Mouse (Mus musculus): Measurements from ENCODE around the gene Prkcq. TPM values are rescaled to one million over a fixed set of nuclear protein-coding genes. Genes with fewer than 3 reads are reported as not detected.

The Prkcq gene
- polyA plus RNA-seq, 1 experiment from 2014 or later: 3.1 TPM

GRCm38 (mm10) chr2:11231118-11231517 is 59.2 kb downstream of the Prkcq start:
- WGBS: 56% methylated on average over 3 of the region's 3 CpGs
- Histone ChIP-seq H3K4me1 (no peaks in the 10 kb centered on the region), H3K9me3 (no peaks in the 10 kb centered on the region), H3K36me3 (no peaks in the 10 kb centered on the region), H3K4me3 (no peak overlapping the region), H3K9ac (no peak overlapping the region), H3K27ac (no peak overlapping the region), H3K4me2 (no peak overlapping the region), H3K27me3 (no peaks in the 10 kb centered on the region)
- no peak for ATAC-seq (ENCODE audit: borderline replicate concordance, extremely low read depth, low FRiP score, low TSS enrichment)

- no peak overlapping the region for H3K9ac ChIP-seq
- H3K4me3 ChIP-seq: no peak overlapping the region
- H3K27ac ChIP-seq: no peak overlapping the region
- no peaks in the 10 kb centered on the region for H3K9me3 ChIP-seq
- no peak overlapping the region for H3K4me2 ChIP-seq
- no peaks in the 10 kb centered on the region for H3K36me3 ChIP-seq
- ATAC-seq (ENCODE audit: borderline replicate concordance, extremely low read depth, low FRiP score, low TSS enrichment): no peak
- no peaks in the 10 kb centered on the region for H3K27me3 ChIP-seq
- 92% methylated on average over 5 of the region's 5 CpGs for WGBS
- no peaks in the 10 kb centered on the region for H3K4me1 ChIP-seq
Observed at GRCm38 (mm10) chr2:11231988-11232387, 60.1 kb downstream of the Prkcq start.

- 83% methylated on average over 4 of the region's 4 CpGs for WGBS
Observed at GRCm38 (mm10) chr2:11238254-11238653, 66.3 kb downstream of the Prkcq start.

GRCm38 (mm10) chr2:11239523-11239922 is 67.6 kb downstream of the Prkcq start:
- Histone ChIP-seq H3K9me3 (no peaks in the 10 kb centered on the region), H3K4me3 (no peak overlapping the region), H3K4me2 (no peak overlapping the region), H3K27ac (no peak overlapping the region), H3K27me3 (no peaks in the 10 kb centered on the region), H3K4me1 (no peaks in the 10 kb centered on the region), H3K9ac (no peak overlapping the region), H3K36me3 (no peaks in the 10 kb centered on the region)
- ATAC-seq (ENCODE audit: borderline replicate concordance, extremely low read depth, low FRiP score, low TSS enrichment): no peak

More at GRCm38 (mm10) chr2:11238254-11238653, 66.3 kb downstream of the Prkcq start:
- Histone ChIP-seq H3K4me3 (no peak overlapping the region), H3K27ac (no peak overlapping the region), H3K9ac (no peak overlapping the region), H3K4me2 (no peak overlapping the region), H3K9me3 (no peaks in the 10 kb centered on the region), H3K27me3 (no peaks in the 10 kb centered on the region), H3K4me1 (no peaks in the 10 kb centered on the region), H3K36me3 (no peaks in the 10 kb centered on the region)
- no peak for ATAC-seq (ENCODE audit: borderline replicate concordance, extremely low read depth, low FRiP score, low TSS enrichment)

GRCm38 (mm10) chr2:11245926-11246325 is 74.0 kb downstream of the Prkcq start:
- 79% methylated on average over 7 of the region's 7 CpGs for WGBS
- H3K27ac ChIP-seq: no peak overlapping the region
- no peaks in the 10 kb centered on the region for H3K36me3 ChIP-seq
- H3K4me2 ChIP-seq: no peak overlapping the region
- H3K27me3 ChIP-seq: no peaks in the 10 kb centered on the region
- H3K9me3 ChIP-seq: no peaks in the 10 kb centered on the region
- H3K4me3 ChIP-seq: no peak overlapping the region
- no peak for ATAC-seq (ENCODE audit: borderline replicate concordance, extremely low read depth, low FRiP score, low TSS enrichment)
- H3K9ac ChIP-seq: no peak overlapping the region
- no peaks in the 10 kb centered on the region for H3K4me1 ChIP-seq

- ATAC-seq (ENCODE audit: borderline replicate concordance, extremely low read depth, low FRiP score, low TSS enrichment): no peak
Observed at GRCm38 (mm10) chr2:11253945-11254344, 82.0 kb downstream of the Prkcq start.

GRCm38 (mm10) chr2:11254446-11254845 is 82.5 kb downstream of the Prkcq start:
- no peak for ATAC-seq (ENCODE audit: borderline replicate concordance, extremely low read depth, low FRiP score, low TSS enrichment)
- WGBS: 85% methylated on average over 4 of the region's 4 CpGs
- no peak overlapping the region for H3K27ac ChIP-seq
- no peak overlapping the region for H3K4me2 ChIP-seq
- H3K36me3 ChIP-seq: no peaks in the 10 kb centered on the region
- H3K4me3 ChIP-seq: no peak overlapping the region
- H3K27me3 ChIP-seq: no peaks in the 10 kb centered on the region
- no peaks in the 10 kb centered on the region for H3K4me1 ChIP-seq
- H3K9ac ChIP-seq: no peak overlapping the region
- H3K9me3 ChIP-seq: no peaks in the 10 kb centered on the region

More at GRCm38 (mm10) chr2:11253945-11254344, 82.0 kb downstream of the Prkcq start:
- Histone ChIP-seq H3K4me1 (no peaks in the 10 kb centered on the region), H3K9ac (no peak overlapping the region), H3K9me3 (no peaks in the 10 kb centered on the region), H3K27me3 (no peaks in the 10 kb centered on the region), H3K27ac (no peak overlapping the region), H3K4me2 (no peak overlapping the region), H3K36me3 (no peaks in the 10 kb centered on the region), H3K4me3 (no peak overlapping the region)
- WGBS: 60% methylated on average over 8 of the region's 8 CpGs

GRCm38 (mm10) chr2:11257260-11257850 is 85.4 kb downstream of the Prkcq start:
- Histone ChIP-seq H3K9ac (no peak overlapping the region), H3K27ac (no peak overlapping the region)
- ATAC-seq (ENCODE audit: borderline replicate concordance, extremely low read depth, low FRiP score, low TSS enrichment): no peak

GRCm38 (mm10) chr2:11258181-11258580 is 86.3 kb downstream of the Prkcq start:
- Histone ChIP-seq H3K4me3 (no peak overlapping the region), H3K9ac (no peak overlapping the region), H3K27me3 (no peaks in the 10 kb centered on the region), H3K4me1 (no peaks in the 10 kb centered on the region), H3K9me3 (no peaks in the 10 kb centered on the region), H3K4me2 (no peak overlapping the region), H3K27ac (no peak overlapping the region), H3K36me3 (no peaks in the 10 kb centered on the region)
- ATAC-seq (ENCODE audit: borderline replicate concordance, extremely low read depth, low FRiP score, low TSS enrichment): no peak
- WGBS: 83% methylated on average over 1 of the region's 1 CpGs

More at GRCm38 (mm10) chr2:11257260-11257850, 85.4 kb downstream of the Prkcq start:
- Histone ChIP-seq H3K36me3 (no peaks in the 10 kb centered on the region), H3K27me3 (no peaks in the 10 kb centered on the region), H3K4me1 (no peaks in the 10 kb centered on the region), H3K4me3 (no peak overlapping the region), H3K4me2 (no peak overlapping the region), H3K9me3 (no peaks in the 10 kb centered on the region)
- WGBS: 78% methylated on average over 6 of the region's 6 CpGs

GRCm38 (mm10) chr2:11259361-11259760 is 87.5 kb downstream of the Prkcq start:
- Histone ChIP-seq H3K4me3 (no peak overlapping the region), H3K9ac (no peak overlapping the region), H3K27ac (no peak overlapping the region), H3K9me3 (no peaks in the 10 kb centered on the region), H3K4me2 (no peak overlapping the region), H3K36me3 (no peaks in the 10 kb centered on the region), H3K27me3 (no peaks in the 10 kb centered on the region), H3K4me1 (no peaks in the 10 kb centered on the region)
- WGBS: 83% methylated on average over 5 of the region's 5 CpGs
- no peak for ATAC-seq (ENCODE audit: borderline replicate concordance, extremely low read depth, low FRiP score, low TSS enrichment)

GRCm38 (mm10) chr2:11264836-11265235 is 92.9 kb downstream of the Prkcq start:
- WGBS: 90% methylated on average over 5 of the region's 5 CpGs
- Histone ChIP-seq H3K4me2 (no peak overlapping the region), H3K36me3 (no peaks in the 10 kb centered on the region), H3K9me3 (no peaks in the 10 kb centered on the region), H3K4me1 (no peaks in the 10 kb centered on the region), H3K4me3 (no peak overlapping the region), H3K9ac (no peak overlapping the region), H3K27ac (no peak overlapping the region), H3K27me3 (no peaks in the 10 kb centered on the region)
- no peak for ATAC-seq (ENCODE audit: borderline replicate concordance, extremely low read depth, low FRiP score, low TSS enrichment)

- 78% methylated on average over 9 of the region's 9 CpGs for WGBS
- H3K9me3 ChIP-seq: no peaks in the 10 kb centered on the region
- H3K4me1 ChIP-seq: no peaks in the 10 kb centered on the region
- H3K9ac ChIP-seq: no peak overlapping the region
- no peaks in the 10 kb centered on the region for H3K27me3 ChIP-seq
- no peak for ATAC-seq (ENCODE audit: borderline replicate concordance, extremely low read depth, low FRiP score, low TSS enrichment)
- no peaks in the 10 kb centered on the region for H3K36me3 ChIP-seq
- no peak overlapping the region for H3K4me2 ChIP-seq
- no peak overlapping the region for H3K4me3 ChIP-seq
- no peak overlapping the region for H3K27ac ChIP-seq
Observed at GRCm38 (mm10) chr2:11265455-11265854, 93.5 kb downstream of the Prkcq start.

- Histone ChIP-seq H3K27ac (no peak overlapping the region), H3K27me3 (no peaks in the 10 kb centered on the region), H3K4me3 (no peak overlapping the region), H3K9ac (no peak overlapping the region), H3K4me2 (no peak overlapping the region), H3K4me1 (no peaks in the 10 kb centered on the region), H3K36me3 (no peaks in the 10 kb centered on the region), H3K9me3 (no peaks in the 10 kb centered on the region)
- 69% methylated on average over 5 of the region's 5 CpGs for WGBS
- no peak for ATAC-seq (ENCODE audit: borderline replicate concordance, extremely low read depth, low FRiP score, low TSS enrichment)
Observed at GRCm38 (mm10) chr2:11266294-11266693, 94.4 kb downstream of the Prkcq start.

All from lung, embryonic 15.5 days (tissue).